ENCODE assay signal across 13 mouse cellular contexts in genomic region chr6:119013168-119014098, GRCm38 (mm10).
A peak's percentile ranks its signal among the peaks of the same experiment; 100 is the strongest.
DNase-seq lines count a peak whose midpoint lies in the region; ATAC-seq lines count a peak whose summit lies in the region.
"Had no signal": no experiment of that assay in that cellular context is flagged by ENCODE, and none has a peak within 500 bp of the region (broad histone marks: within the 10 kb centered on the region; RNA-seq: fewer than 3 reads in every experiment).

No protein-coding gene starts in this region.

- ATAC-seq in kidney, embryonic 15.5 days (replicated peaks; ENCODE audit: low FRiP score): peak; percentile 83
- peak; percentile 95 for ATAC-seq in megakaryocyte-erythroid progenitor cell, adult 5-6 weeks (replicated peaks; ENCODE audit: low FRiP score, low TSS enrichment, poor library complexity, severe bottlenecking)
- ATAC-seq in CD4-positive, CD25-positive, alpha-beta regulatory T cell, adult 4 months: no peak

- no peaks in the 10 kb centered on the region for H3K36me3 ChIP-seq in kidney, embryonic 15.5 days
- H3K36me3 ChIP-seq in limb, embryonic 10.5 days: no peaks in the 10 kb centered on the region; the same call in 1 of the 2 replicates

- no peaks in the 10 kb centered on the region for H3K27me3 ChIP-seq in kidney, embryonic 15.5 days
- no peaks in the 10 kb centered on the region for H3K27me3 ChIP-seq in limb, embryonic 10.5 days (ENCODE audit: low read depth, poor library complexity, severe bottlenecking)

- no peak overlapping the region for H3K27ac ChIP-seq in kidney, embryonic 15.5 days
- peak overlapping the region; percentile 30; the same call in 1 of the 2 replicates for H3K27ac ChIP-seq in limb, embryonic 10.5 days
- H3K27ac ChIP-seq: hindbrain, embryonic 14.5 days had no signal

- no peaks in the 10 kb centered on the region for H3K9me3 ChIP-seq in kidney, embryonic 15.5 days (replicated peaks)
- H3K9me3 ChIP-seq in limb, embryonic 10.5 days (replicated peaks): no peaks in the 10 kb centered on the region

- no peak overlapping the region for H3K4me3 ChIP-seq in kidney, embryonic 15.5 days (replicated peaks)
- no peak overlapping the region for H3K4me3 ChIP-seq in limb, embryonic 10.5 days

- H3K9ac ChIP-seq in kidney, embryonic 15.5 days: no peak overlapping the region
- H3K9ac ChIP-seq: hindbrain, embryonic 14.5 days had no signal

- WGBS in kidney, embryonic 15.5 days: 87% methylated on average over 13 of the region's 13 CpGs
- WGBS in limb, embryonic 10.5 days: 84% methylated on average over 13 of the region's 13 CpGs

- 0 out of 2 replicates have a peak, but pooled peaks cover 4% of the 10 kb centered on the region for H3K4me1 ChIP-seq in kidney, embryonic 15.5 days
- peaks cover 61% of the 10 kb centered on the region for H3K4me1 ChIP-seq in limb, embryonic 10.5 days

- DNase-seq in kidney, postnatal 10 days: no peak
- peak; percentile 82 for DNase-seq in c-Kit-positive CD71-positive TER-119-positive erythroid progenitor cells, embryonic 14.5 days (ENCODE audit: low spot score)
- no peak for DNase-seq in limb, embryonic 10.5 days (ENCODE audit: low spot score)
- no peak for DNase-seq in layer of hippocampus, postnatal 14 days (ENCODE audit: low spot score in 2 of 2)
- no peak for DNase-seq in left cerebral cortex, adult 18-20 months (ENCODE audit: low spot score in 2 of 2)
- DNase-seq: cerebellum, postnatal 10 days; kidney, adult 8-10 months; lung, adult 18-20 months; thymus, adult 18-20 months had no signal

- no peak overlapping the region for H3K4me2 ChIP-seq in kidney, embryonic 15.5 days
- H3K4me2 ChIP-seq: hindbrain, embryonic 14.5 days had no signal
